Mouse (Mus musculus): ENCODE measurements at regions not wholly inside any gene's neighbourhood (a gene's known extent, or its start where the extent isn't known, plus 50 kb on each side); places are given as distances from the start of the nearest gene placed in this dataset.
"Not testable (repeated sequence)": the region's sequence is repeated elsewhere in the genome, so short reads cannot be mapped to it uniquely, and the experiment has no call there.

DNA sequence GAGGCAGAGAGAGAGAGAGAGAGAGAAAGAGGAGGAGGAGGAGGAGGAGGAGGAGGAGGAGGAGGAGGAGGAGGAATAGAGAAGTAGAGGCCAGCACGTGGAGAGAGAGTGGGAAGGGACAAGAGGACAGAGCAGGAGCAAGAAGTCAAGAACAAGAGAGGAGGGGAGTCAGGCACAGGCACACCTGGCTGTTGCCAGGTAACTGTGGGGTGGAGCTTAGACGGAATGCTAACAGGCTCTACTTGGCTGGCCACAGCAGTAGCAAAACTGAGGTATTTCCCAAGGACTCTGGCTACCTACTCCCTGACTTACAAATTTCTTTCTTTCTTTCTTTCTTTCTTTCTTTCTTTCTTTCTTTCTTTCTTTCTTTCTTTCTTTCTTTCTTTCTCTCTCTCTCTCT is 57.1 kb upstream of the Max start:
- TF ChIP-seq CTCF (IDR thresholded peaks at IDR 0.05; ENCODE audit: low read depth, low read length); POLR2A (IDR thresholded peaks at IDR 0.05; ENCODE audit: extremely low read depth, insufficient read depth, low read length): not testable (repeated sequence)
